Mouse (Mus musculus): ENCODE data around the gene Etv6. TPM values are rescaled to one million over a fixed set of nuclear protein-coding genes. Genes with fewer than 3 reads are reported as not detected.

The Etv6 gene
- polyA plus RNA-seq, 1 experiment from 2014 or later, result 13.8 TPM

DNA sequence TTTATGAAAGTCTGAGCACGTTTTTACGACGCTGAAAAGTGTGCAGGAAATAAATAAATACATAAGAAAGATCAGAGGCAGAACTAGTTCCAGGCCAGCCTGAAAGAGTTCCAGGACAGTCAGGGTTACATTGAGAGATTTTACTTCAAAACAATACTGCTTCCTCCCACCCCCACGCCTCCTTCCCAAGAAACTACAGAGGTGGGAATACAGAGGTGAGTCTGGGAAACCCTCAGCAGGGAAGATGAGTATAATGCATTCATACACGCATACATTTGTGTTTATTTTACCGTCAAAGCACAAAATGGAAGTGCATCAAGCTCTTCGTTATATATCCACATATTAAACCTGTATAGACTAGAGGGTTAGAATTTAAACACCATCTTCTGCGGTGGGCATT lies 1.1 kb upstream of the Etv6 start:
- ATAC-seq (ENCODE audit: insufficient read depth, low FRiP score, low read depth), result no peak

DNA sequence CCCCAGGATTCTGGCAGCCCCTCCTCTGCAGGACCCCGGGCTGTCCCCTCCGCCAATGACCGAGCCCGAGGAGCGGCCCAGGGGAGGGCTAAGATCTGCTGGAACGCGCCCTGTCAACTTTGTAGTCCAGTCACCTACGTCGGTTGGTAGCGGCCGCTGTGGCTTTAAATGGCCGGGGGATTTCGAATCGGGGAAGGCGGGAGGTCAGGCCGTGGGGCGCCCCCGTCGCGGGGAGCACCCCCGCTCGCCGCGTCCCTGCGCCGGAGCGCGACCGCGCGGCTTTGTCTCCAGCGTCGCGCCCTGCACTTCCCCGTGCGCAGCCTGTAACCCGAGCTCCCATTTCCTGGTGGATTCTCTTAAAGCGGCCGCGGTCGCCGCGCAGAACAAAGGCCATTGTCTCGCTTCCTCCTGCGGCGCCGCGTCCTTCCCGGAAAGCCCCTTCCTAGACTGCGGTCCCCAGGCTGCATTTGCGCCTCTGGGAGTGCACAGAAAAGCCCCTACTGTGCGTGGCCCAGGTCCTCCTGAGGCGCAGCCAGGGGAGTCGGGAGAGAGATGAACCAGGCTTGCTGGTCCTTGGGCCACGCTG lies 503 bp upstream of the Etv6 start:
- Histone ChIP-seq H3K4me2 (peak overlapping the region; percentile 66), H3K9me3 (no peaks in the 10 kb centered on the region), H3K27ac (peak overlapping the region; percentile 100), H3K9ac (peak overlapping the region; percentile 96), H3K4me1 (peaks cover 23% of the 10 kb centered on the region), H3K4me3 (replicated peaks) (peak overlapping the region; percentile 64), H3K27me3 (replicated peaks) (no peaks in the 10 kb centered on the region), H3K36me3 (no peaks in the 10 kb centered on the region)
- WGBS, result under 1% methylated on average over 55 of the region's 55 CpGs
- ATAC-seq (ENCODE audit: insufficient read depth, low FRiP score, low read depth), result peak; percentile 89

More for the DNA sequence above, 1.1 kb upstream of the Etv6 start:
- Histone ChIP-seq H3K36me3 (no peaks in the 10 kb centered on the region), H3K27ac (peak overlapping the region; percentile 100), H3K9ac (peak overlapping the region; percentile 96; the same call in 1 of the 2 replicates), H3K9me3 (no peaks in the 10 kb centered on the region), H3K4me2 (peak overlapping the region; percentile 66), H3K27me3 (replicated peaks) (no peaks in the 10 kb centered on the region), H3K4me1 (peaks cover 23% of the 10 kb centered on the region), H3K4me3 (replicated peaks) (peak overlapping the region; percentile 64)
- under 1% methylated on average over 8 of the region's 8 CpGs for WGBS

DNA sequence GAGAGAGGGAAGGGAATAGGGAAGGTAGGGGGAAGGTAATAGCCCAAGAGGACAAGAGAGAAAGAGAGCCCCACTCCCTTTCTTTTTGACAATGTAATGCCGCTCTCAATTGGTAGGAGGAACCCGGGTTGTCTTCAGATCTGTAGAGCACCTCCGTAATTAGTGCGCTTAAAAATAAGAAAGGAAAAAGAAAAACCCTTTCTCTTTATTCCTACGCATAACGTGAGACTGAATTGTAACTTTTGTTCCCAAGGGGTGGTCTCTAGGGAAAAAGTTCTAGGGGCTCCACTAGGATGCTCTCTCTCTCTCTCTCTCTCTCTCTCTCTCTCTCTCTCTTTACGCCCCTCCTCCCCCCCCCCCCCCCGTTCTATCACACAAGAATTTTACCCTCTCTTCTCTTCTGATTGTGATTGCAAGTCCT lies 1.0 kb downstream of the Etv6 start:
- Histone ChIP-seq H3K4me1 (peaks cover 26% of the 10 kb centered on the region), H3K4me3 (replicated peaks) (peak overlapping the region; percentile 64)
- 0% methylated on average over 8 of the region's 8 CpGs for WGBS

DNA sequence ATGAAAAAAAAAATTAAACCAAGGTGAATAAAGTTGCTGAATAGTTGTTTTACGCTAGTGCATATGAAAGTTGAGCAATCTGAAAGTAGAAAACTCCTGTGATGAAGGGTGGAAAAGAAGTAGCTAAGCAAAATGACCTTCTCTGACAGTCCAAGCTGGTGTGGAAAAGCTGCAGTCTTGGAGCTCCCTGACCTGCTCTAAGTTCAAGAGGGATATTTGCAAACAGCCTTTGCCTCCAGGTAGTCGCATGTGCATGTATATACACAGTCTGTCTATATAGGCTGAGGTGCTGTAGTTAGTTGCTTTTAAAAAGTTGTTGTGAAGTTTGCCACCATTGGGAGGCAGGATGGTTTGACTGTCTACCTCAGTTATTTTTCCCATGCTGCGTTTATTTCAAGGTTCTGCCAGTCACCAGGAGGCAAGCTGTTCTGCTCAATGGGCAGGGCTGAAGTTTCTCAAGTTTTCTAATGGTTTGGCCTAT lies 1.5 kb downstream of the Etv6 start:
- Histone ChIP-seq H3K9ac (no peak overlapping the region; the same call in 1 of the 2 replicates), H3K27me3 (replicated peaks) (no peaks in the 10 kb centered on the region), H3K36me3 (no peaks in the 10 kb centered on the region), H3K27ac (peak overlapping the region; percentile 100; the same call in 1 of the 2 replicates), H3K4me3 (replicated peaks) (peak overlapping the region; percentile 64), H3K4me2 (peak overlapping the region; percentile 66), H3K4me1 (peaks cover 31% of the 10 kb centered on the region), H3K9me3 (no peaks in the 10 kb centered on the region)
- 6% methylated on average over 3 of the region's 3 CpGs for WGBS
- ATAC-seq (ENCODE audit: insufficient read depth, low FRiP score, low read depth), result no peak

More for the DNA sequence above, 1.0 kb downstream of the Etv6 start:
- Histone ChIP-seq H3K4me2 (peak overlapping the region; percentile 66), H3K36me3 (no peaks in the 10 kb centered on the region), H3K9me3 (no peaks in the 10 kb centered on the region), H3K27me3 (replicated peaks) (no peaks in the 10 kb centered on the region), H3K27ac (peak overlapping the region; percentile 100), H3K9ac (peak overlapping the region; percentile 96)
- no peak for ATAC-seq (ENCODE audit: insufficient read depth, low FRiP score, low read depth)

DNA sequence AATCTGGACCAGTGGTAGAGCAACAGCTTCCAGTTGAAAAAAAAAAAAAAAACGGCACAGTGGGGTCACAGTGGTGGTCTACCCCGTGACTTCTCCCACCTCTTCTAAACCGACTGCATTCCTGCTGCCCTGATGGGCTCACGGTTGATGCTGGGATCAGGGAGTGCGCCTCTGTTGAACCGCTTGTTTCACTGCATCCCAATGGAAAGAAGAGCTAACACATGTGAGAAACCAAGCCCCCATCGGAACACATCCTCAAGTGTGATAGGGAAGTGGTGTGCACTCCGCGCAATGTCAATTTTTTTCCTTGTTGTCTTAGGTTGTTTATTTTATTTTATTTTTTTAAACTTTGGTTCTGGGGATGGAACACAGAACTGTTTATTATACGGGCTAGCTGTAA lies 2.5 kb downstream of the Etv6 start:
- Histone ChIP-seq H3K4me1 (peaks cover 34% of the 10 kb centered on the region), H3K9ac (no peak overlapping the region), H3K4me2 (peak overlapping the region; percentile 66), H3K4me3 (replicated peaks) (peak overlapping the region; percentile 18; the same call in 1 of the 2 replicates), H3K9me3 (no peaks in the 10 kb centered on the region), H3K36me3 (no peaks in the 10 kb centered on the region), H3K27ac (no peak overlapping the region), H3K27me3 (replicated peaks) (no peaks in the 10 kb centered on the region)
- no peak for ATAC-seq (ENCODE audit: insufficient read depth, low FRiP score, low read depth)
- 28% methylated on average over 10 of the region's 10 CpGs for WGBS

DNA sequence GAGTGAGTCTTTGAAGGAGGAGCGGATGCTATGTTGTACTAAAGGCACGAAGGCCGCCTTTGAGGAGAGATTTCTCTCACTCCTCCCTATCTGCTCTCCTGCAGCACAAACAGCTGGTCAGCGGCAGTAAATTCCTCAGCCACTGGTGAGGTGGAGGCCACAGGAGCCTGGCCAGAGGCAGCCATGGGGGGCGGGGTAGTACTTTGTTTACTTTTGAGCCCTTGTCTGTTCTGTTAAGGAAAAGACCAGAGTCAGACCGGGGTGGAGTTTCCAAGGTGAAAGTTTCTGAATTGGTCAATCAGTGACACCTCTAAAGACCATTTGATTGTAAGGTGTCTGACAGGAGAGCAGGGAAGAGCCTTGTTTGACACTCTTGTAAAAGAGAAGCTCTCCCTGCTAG lies 3.4 kb downstream of the Etv6 start:
- Histone ChIP-seq H3K4me1 (peaks cover 33% of the 10 kb centered on the region), H3K4me2 (peak overlapping the region; percentile 66; the same call in 1 of the 2 replicates), H3K9me3 (no peaks in the 10 kb centered on the region), H3K36me3 (no peaks in the 10 kb centered on the region), H3K27ac (no peak overlapping the region), H3K27me3 (replicated peaks) (no peaks in the 10 kb centered on the region), H3K9ac (no peak overlapping the region), H3K4me3 (replicated peaks) (no peak overlapping the region)
- ATAC-seq (ENCODE audit: insufficient read depth, low FRiP score, low read depth), result no peak
- WGBS, result 14% methylated on average over 6 of the region's 6 CpGs

DNA sequence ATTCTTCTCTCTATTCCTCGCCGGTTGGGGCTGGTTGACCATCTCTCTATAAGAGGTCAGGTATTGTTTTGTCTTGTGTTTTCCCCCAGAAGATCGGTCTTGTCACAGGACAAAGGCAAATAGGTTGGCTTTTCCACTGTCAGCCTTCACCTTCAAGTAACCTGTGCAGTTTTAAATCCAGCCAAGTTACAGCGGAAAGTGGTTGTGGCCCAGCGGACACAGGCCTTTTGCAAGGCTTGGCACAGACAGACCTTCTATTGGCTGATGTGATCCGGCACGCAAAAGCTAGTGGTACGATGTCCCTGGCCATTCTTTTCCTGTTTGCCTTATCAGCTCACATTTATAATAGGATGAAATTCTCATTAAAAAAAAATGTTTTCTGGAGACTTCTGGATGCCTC lies 3.9 kb downstream of the Etv6 start:
- no peaks in the 10 kb centered on the region for H3K36me3 ChIP-seq
- 60% methylated on average over 8 of the region's 8 CpGs for WGBS
- H3K9ac ChIP-seq, result no peak overlapping the region
- peaks cover 37% of the 10 kb centered on the region for H3K4me1 ChIP-seq
- no peaks in the 10 kb centered on the region for H3K9me3 ChIP-seq
- H3K4me2 ChIP-seq, result 0 out of 2 replicates have a peak overlapping the region, but pooled peaks have one; percentile 66
- no peak overlapping the region for H3K4me3 ChIP-seq (replicated peaks)
- H3K27me3 ChIP-seq (replicated peaks), result no peaks in the 10 kb centered on the region
- ATAC-seq (ENCODE audit: insufficient read depth, low FRiP score, low read depth), result no peak
- no peak overlapping the region for H3K27ac ChIP-seq

DNA sequence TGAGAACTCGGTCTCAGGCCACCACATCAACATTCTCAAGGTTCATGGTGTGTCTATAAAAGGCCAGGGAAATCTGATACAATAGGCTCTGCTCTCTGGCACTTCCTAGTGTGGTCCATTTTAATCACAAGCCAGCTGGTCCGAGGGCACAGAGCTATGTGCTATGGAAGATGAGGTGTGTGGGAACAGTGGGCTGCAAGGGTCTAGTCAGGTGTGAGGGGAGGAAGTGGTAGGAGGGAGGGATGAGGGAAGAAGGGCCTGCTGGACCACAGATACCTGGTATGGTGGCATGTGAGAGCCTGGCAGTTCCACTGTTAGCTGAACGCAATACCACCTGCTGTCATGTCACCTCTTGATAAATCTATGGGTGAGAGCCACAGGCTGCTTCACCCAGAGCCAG lies 4.8 kb downstream of the Etv6 start:
- Histone ChIP-seq H3K9ac (no peak overlapping the region), H3K9me3 (no peaks in the 10 kb centered on the region), H3K27ac (no peak overlapping the region), H3K27me3 (replicated peaks) (no peaks in the 10 kb centered on the region), H3K4me2 (no peak overlapping the region), H3K4me3 (replicated peaks) (no peak overlapping the region), H3K36me3 (no peaks in the 10 kb centered on the region), H3K4me1 (peaks cover 42% of the 10 kb centered on the region)
- ATAC-seq (ENCODE audit: insufficient read depth, low FRiP score, low read depth), result no peak
- 63% methylated on average over 3 of the region's 3 CpGs for WGBS

DNA sequence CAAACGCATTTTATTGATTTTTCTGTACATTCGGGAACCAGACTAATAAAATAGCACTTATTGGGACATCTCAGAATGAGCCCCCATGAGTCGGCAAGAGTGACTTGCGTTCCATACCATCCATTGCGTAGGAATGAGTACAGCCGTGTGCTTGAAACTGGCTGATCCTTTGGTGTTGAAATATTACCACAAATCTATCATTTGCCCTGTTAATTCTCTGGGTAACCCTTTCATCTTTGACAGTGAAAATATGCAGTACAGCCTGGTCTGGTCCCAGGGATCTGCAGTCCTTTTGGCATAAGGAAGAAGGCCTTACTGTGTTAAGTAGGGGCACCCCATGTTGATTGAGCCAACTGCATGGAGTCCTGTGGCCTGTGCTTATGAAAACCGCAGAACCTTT lies 5.8 kb downstream of the Etv6 start:
- no peak overlapping the region for H3K9ac ChIP-seq
- H3K4me2 ChIP-seq, result no peak overlapping the region
- no peak overlapping the region for H3K27ac ChIP-seq
- no peaks in the 10 kb centered on the region for H3K36me3 ChIP-seq
- H3K4me1 ChIP-seq, result peaks cover 42% of the 10 kb centered on the region
- no peaks in the 10 kb centered on the region for H3K27me3 ChIP-seq (replicated peaks)
- no peaks in the 10 kb centered on the region for H3K9me3 ChIP-seq
- WGBS, result 62% methylated on average over 7 of the region's 7 CpGs
- no peak for ATAC-seq (ENCODE audit: insufficient read depth, low FRiP score, low read depth)
- no peak overlapping the region for H3K4me3 ChIP-seq (replicated peaks)

DNA sequence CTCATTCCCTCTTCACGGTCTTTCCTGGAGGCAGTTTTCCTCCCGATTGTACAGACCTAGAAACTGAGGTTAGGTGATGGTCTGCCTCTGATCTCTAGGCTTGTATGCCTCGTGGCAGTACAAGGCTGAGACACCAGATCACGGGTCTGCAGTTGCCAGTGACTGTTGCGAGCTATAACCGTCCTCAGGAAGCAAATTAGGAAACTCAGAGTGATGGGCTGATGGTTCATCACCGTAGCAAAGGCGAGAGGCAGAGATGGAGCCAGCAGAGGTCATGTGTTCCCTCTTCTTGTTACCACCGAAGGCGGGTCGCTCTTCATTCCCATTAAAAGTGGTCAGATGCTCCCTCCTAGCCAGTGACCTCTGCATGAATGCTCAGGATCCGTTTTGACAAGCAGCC lies 6.4 kb downstream of the Etv6 start:
- Histone ChIP-seq H3K4me3 (replicated peaks) (no peak overlapping the region), H3K9ac (no peak overlapping the region), H3K36me3 (no peaks in the 10 kb centered on the region), H3K4me1 (peaks cover 41% of the 10 kb centered on the region), H3K27me3 (replicated peaks) (no peaks in the 10 kb centered on the region), H3K4me2 (no peak overlapping the region), H3K9me3 (no peaks in the 10 kb centered on the region), H3K27ac (no peak overlapping the region)
- no peak for ATAC-seq (ENCODE audit: insufficient read depth, low FRiP score, low read depth)
- 47% methylated on average over 12 of the region's 12 CpGs for WGBS

DNA sequence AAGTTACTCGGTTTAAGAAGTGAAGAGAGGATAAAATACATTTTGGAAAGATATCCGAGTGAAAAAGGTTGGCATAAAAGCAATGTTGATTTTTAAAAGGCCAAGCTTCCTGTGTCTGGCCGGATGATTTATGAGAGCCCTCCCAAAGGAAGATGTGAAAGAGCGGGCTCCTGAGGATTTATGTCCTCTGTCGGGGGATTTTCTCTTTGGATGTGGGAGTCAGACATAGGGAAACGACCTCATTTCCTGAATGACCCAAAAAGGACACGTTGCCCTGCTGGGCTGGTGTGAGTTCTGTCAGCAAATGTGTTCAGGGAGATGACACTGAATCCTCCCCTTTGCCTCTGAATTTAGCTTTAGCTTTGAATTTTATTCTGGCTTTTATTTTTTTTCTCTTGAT lies 8.0 kb downstream of the Etv6 start:
- H3K27me3 ChIP-seq (replicated peaks), result no peaks in the 10 kb centered on the region
- no peak overlapping the region for H3K4me2 ChIP-seq
- ATAC-seq (ENCODE audit: insufficient read depth, low FRiP score, low read depth), result no peak
- no peaks in the 10 kb centered on the region for H3K9me3 ChIP-seq
- no peak overlapping the region for H3K27ac ChIP-seq
- H3K4me3 ChIP-seq (replicated peaks), result no peak overlapping the region
- no peak overlapping the region for H3K9ac ChIP-seq
- peaks cover 31% of the 10 kb centered on the region for H3K4me1 ChIP-seq
- no peaks in the 10 kb centered on the region for H3K36me3 ChIP-seq
- 22% methylated on average over 7 of the region's 7 CpGs for WGBS

DNA sequence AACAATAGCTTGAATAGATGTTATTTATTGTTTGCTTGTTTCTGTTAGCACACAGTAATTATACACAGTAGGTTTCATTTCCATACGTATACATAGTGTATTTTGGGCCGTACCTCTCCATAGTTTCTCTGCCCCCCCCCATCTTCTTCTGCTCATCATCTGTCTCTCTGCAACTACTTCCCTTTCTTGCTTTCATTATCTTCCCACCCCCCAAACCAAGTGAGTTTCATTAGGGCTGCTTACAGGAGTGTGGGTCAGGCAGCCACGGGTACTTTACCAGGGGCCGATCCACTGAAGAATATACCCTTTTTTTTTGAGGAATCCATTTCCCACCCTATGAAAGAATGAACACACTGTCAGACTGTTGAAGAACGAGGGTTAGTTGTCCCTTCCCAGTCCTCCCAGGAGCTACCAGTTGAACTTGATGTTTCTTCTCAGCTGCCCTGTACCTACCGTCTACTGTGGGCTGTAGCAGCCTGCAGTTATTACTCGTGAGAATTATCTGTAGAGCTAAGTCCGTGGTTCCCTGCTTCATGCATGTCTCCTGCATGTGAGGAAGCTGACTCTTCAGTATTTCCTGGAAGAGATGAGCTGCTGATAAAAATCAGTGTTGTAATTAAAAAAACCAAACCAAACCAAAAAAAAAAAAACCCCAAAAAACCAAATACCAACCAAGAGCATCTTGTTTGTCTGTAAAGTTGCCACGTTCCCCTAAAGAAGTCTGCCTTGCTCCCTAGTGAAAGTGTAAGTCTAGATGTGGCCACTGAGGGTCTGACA lies 9.8 kb downstream of the Etv6 start:
- Histone ChIP-seq H3K4me2 (no peak overlapping the region), H3K4me3 (replicated peaks) (no peak overlapping the region), H3K27me3 (replicated peaks) (no peaks in the 10 kb centered on the region), H3K27ac (no peak overlapping the region), H3K9ac (no peak overlapping the region), H3K9me3 (no peaks in the 10 kb centered on the region), H3K36me3 (no peaks in the 10 kb centered on the region), H3K4me1 (peaks cover 25% of the 10 kb centered on the region)
- no peak for ATAC-seq (ENCODE audit: insufficient read depth, low FRiP score, low read depth)
- WGBS, result 68% methylated on average over 9 of the region's 9 CpGs
